Mouse (Mus musculus): Measurements from ENCODE around the gene Zfp239. TPM values are rescaled to one million over a fixed set of nuclear protein-coding genes. Genes with fewer than 3 reads are reported as not detected.
"Not testable (repeated sequence)": the region's sequence is repeated elsewhere in the genome, so short reads cannot be mapped to it uniquely, and the experiment has no call there.

The Zfp239 gene
- polyA plus RNA-seq, 1 experiment from 2014 or later, result 2.0 TPM

GRCm38 (mm10) chr6:117848577-117848976 is 13.3 kb upstream of the Zfp239 start:
- H3K27me3 ChIP-seq, result no peaks in the 10 kb centered on the region
- H3K27ac ChIP-seq (replicated peaks), result no peak overlapping the region
- H3K4me2 ChIP-seq, result no peak overlapping the region
- H3K4me3 ChIP-seq (replicated peaks), result no peak overlapping the region
- peaks cover 28% of the 10 kb centered on the region for H3K36me3 ChIP-seq (replicated peaks)
- peaks cover 23% of the 10 kb centered on the region for H3K4me1 ChIP-seq (replicated peaks)
- no peaks in the 10 kb centered on the region for H3K9me3 ChIP-seq (replicated peaks)
- no peak overlapping the region for H3K9ac ChIP-seq
- WGBS (ENCODE audit: insufficient replicate concordance), result 74% methylated on average over 5 of the region's 5 CpGs
- no peak for ATAC-seq (ENCODE audit: insufficient read depth)

- Histone ChIP-seq H3K27me3 (no peaks in the 10 kb centered on the region), H3K4me2 (no peak overlapping the region), H3K9ac (no peak overlapping the region), H3K4me3 (replicated peaks) (no peak overlapping the region), H3K27ac (replicated peaks) (no peak overlapping the region), H3K4me1 (replicated peaks) (no peaks in the 10 kb centered on the region), H3K9me3 (replicated peaks) (no peaks in the 10 kb centered on the region), H3K36me3 (replicated peaks) (peaks cover 3% of the 10 kb centered on the region; the same call in 1 of the 2 replicates)
- ATAC-seq (ENCODE audit: insufficient read depth), result no peak
- WGBS (ENCODE audit: insufficient replicate concordance), result 41% methylated on average over 2 of the region's 2 CpGs
These were observed 10.2 kb upstream of the Zfp239 start for GRCm38 (mm10) chr6:117851747-117852146.

GRCm38 (mm10) chr6:117857990-117858389 is 3.9 kb upstream of the Zfp239 start:
- WGBS (ENCODE audit: insufficient replicate concordance), result 74% methylated on average over 1 of the region's 1 CpGs
- Histone ChIP-seq H3K36me3 (replicated peaks) (no peaks in the 10 kb centered on the region), H3K4me3 (replicated peaks) (no peak overlapping the region), H3K9ac (no peak overlapping the region), H3K27me3 (no peaks in the 10 kb centered on the region), H3K27ac (replicated peaks) (no peak overlapping the region), H3K9me3 (replicated peaks) (no peaks in the 10 kb centered on the region), H3K4me2 (no peak overlapping the region), H3K4me1 (replicated peaks) (peaks cover 15% of the 10 kb centered on the region)
- no peak for ATAC-seq (ENCODE audit: insufficient read depth)

- Histone ChIP-seq H3K4me2 (peak overlapping the region; percentile 90), H3K27ac (replicated peaks) (peak overlapping the region; percentile 81), H3K4me1 (replicated peaks) (peaks cover 23% of the 10 kb centered on the region), H3K27me3 (no peaks in the 10 kb centered on the region), H3K36me3 (replicated peaks) (no peaks in the 10 kb centered on the region), H3K9me3 (replicated peaks) (no peaks in the 10 kb centered on the region), H3K4me3 (replicated peaks) (peak overlapping the region; percentile 71), H3K9ac (peak overlapping the region; percentile 60)
- peak; percentile 91 for ATAC-seq (ENCODE audit: insufficient read depth)
- WGBS (ENCODE audit: insufficient replicate concordance), result 25% methylated on average over 8 of the region's 8 CpGs
These were observed 565 bp downstream of the Zfp239 start for GRCm38 (mm10) chr6:117862465-117862864.

GRCm38 (mm10) chr6:117862899-117863620 is 1.2 kb downstream of the Zfp239 start:
- peak overlapping the region; percentile 90 for H3K4me2 ChIP-seq
- no peaks in the 10 kb centered on the region for H3K27me3 ChIP-seq
- 2% methylated on average over 26 of the region's 26 CpGs for WGBS (ENCODE audit: insufficient replicate concordance)
- no peaks in the 10 kb centered on the region for H3K9me3 ChIP-seq (replicated peaks)
- peak; percentile 82 for ATAC-seq (ENCODE audit: insufficient read depth)
- peaks cover 23% of the 10 kb centered on the region for H3K4me1 ChIP-seq (replicated peaks)
- H3K27ac ChIP-seq (replicated peaks), result peak overlapping the region; percentile 81
- H3K4me3 ChIP-seq (replicated peaks), result peak overlapping the region; percentile 71
- H3K36me3 ChIP-seq (replicated peaks), result no peaks in the 10 kb centered on the region
- H3K9ac ChIP-seq, result peak overlapping the region; percentile 60

GRCm38 (mm10) chr6:117863751-117864150 is 1.9 kb downstream of the Zfp239 start:
- no peak overlapping the region for H3K9ac ChIP-seq
- peak overlapping the region; percentile 90 for H3K4me2 ChIP-seq
- WGBS (ENCODE audit: insufficient replicate concordance), result 77% methylated on average over 8 of the region's 8 CpGs
- peaks cover 23% of the 10 kb centered on the region for H3K4me1 ChIP-seq (replicated peaks)
- no peaks in the 10 kb centered on the region for H3K36me3 ChIP-seq (replicated peaks)
- no peaks in the 10 kb centered on the region for H3K9me3 ChIP-seq (replicated peaks)
- ATAC-seq (ENCODE audit: insufficient read depth), result no peak
- peak overlapping the region; percentile 71 for H3K4me3 ChIP-seq (replicated peaks)
- H3K27ac ChIP-seq (replicated peaks), result no peak overlapping the region
- no peaks in the 10 kb centered on the region for H3K27me3 ChIP-seq

- Histone ChIP-seq H3K27ac (replicated peaks) (no peak overlapping the region), H3K27me3 (no peaks in the 10 kb centered on the region), H3K4me3 (replicated peaks) (no peak overlapping the region), H3K4me2 (no peak overlapping the region), H3K36me3 (replicated peaks) (no peaks in the 10 kb centered on the region), H3K9me3 (replicated peaks) (no peaks in the 10 kb centered on the region), H3K9ac (no peak overlapping the region), H3K4me1 (replicated peaks) (peaks cover 9% of the 10 kb centered on the region)
- WGBS (ENCODE audit: insufficient replicate concordance), result 81% methylated on average over 8 of the region's 8 CpGs
- no peak for ATAC-seq (ENCODE audit: insufficient read depth)
These were observed 6.3 kb downstream of the Zfp239 start for GRCm38 (mm10) chr6:117868187-117868586.

GRCm38 (mm10) chr6:117871034-117871433 is 9.1 kb downstream of the Zfp239 start:
- H3K27me3 ChIP-seq, result no peaks in the 10 kb centered on the region
- H3K4me3 ChIP-seq (replicated peaks), result no peak overlapping the region
- peaks cover 10% of the 10 kb centered on the region; the same call in 1 of the 2 replicates for H3K4me1 ChIP-seq (replicated peaks)
- WGBS (ENCODE audit: insufficient replicate concordance), result 76% methylated on average over 14 of the region's 14 CpGs
- no peak overlapping the region for H3K27ac ChIP-seq (replicated peaks)
- ATAC-seq (ENCODE audit: insufficient read depth), result no peak
- no peaks in the 10 kb centered on the region for H3K9me3 ChIP-seq (replicated peaks)
- H3K4me2 ChIP-seq, result peak overlapping the region; percentile 6
- no peaks in the 10 kb centered on the region for H3K36me3 ChIP-seq (replicated peaks)
- H3K9ac ChIP-seq, result no peak overlapping the region

GRCm38 (mm10) chr6:117873450-117873849 is 11.6 kb downstream of the Zfp239 start:
- ATAC-seq (ENCODE audit: insufficient read depth), result not testable (repeated sequence)
- 64% methylated on average over 7 of the region's 7 CpGs for WGBS (ENCODE audit: insufficient replicate concordance)

GRCm38 (mm10) chr6:117874621-117875281 is 12.9 kb downstream of the Zfp239 start:
- H3K4me2 ChIP-seq, result no peak overlapping the region
- H3K27ac ChIP-seq (replicated peaks), result no peak overlapping the region
- no peaks in the 10 kb centered on the region for H3K27me3 ChIP-seq
- no peaks in the 10 kb centered on the region for H3K36me3 ChIP-seq (replicated peaks)
- no peak overlapping the region for H3K9ac ChIP-seq
- peaks cover 16% of the 10 kb centered on the region for H3K4me1 ChIP-seq (replicated peaks)
- ATAC-seq (ENCODE audit: insufficient read depth), result no peak
- 49% methylated on average over 3 of the region's 3 CpGs for WGBS (ENCODE audit: insufficient replicate concordance)
- no peaks in the 10 kb centered on the region for H3K9me3 ChIP-seq (replicated peaks)
- H3K4me3 ChIP-seq (replicated peaks), result no peak overlapping the region

More at GRCm38 (mm10) chr6:117873450-117873849, 11.6 kb downstream of the Zfp239 start:
- not testable (repeated sequence) for H3K9ac ChIP-seq; H3K4me2 ChIP-seq; H3K27me3 ChIP-seq; H3K4me3 ChIP-seq (replicated peaks); H3K9me3 ChIP-seq (replicated peaks); H3K27ac ChIP-seq (replicated peaks); H3K36me3 ChIP-seq (replicated peaks)
- peaks cover 13% of the 10 kb centered on the region for H3K4me1 ChIP-seq (replicated peaks)

- Histone ChIP-seq H3K4me2 (peak overlapping the region; percentile 95), H3K36me3 (replicated peaks) (no peaks in the 10 kb centered on the region), H3K27me3 (no peaks in the 10 kb centered on the region), H3K9ac (peak overlapping the region; percentile 88), H3K9me3 (replicated peaks) (no peaks in the 10 kb centered on the region), H3K4me1 (replicated peaks) (peaks cover 45% of the 10 kb centered on the region), H3K4me3 (replicated peaks) (peak overlapping the region; percentile 72), H3K27ac (replicated peaks) (peak overlapping the region; percentile 100)
- peak; percentile 82 for ATAC-seq (ENCODE audit: insufficient read depth)
- WGBS (ENCODE audit: insufficient replicate concordance), result 5% methylated on average over 26 of the region's 26 CpGs
These were observed 17.0 kb downstream of the Zfp239 start for GRCm38 (mm10) chr6:117878700-117879407.
